Mouse (Mus musculus): Measurements from ENCODE around the gene Pdzd7. TPM values are rescaled to one million over a fixed set of nuclear protein-coding genes. Genes with fewer than 3 reads are reported as not detected.
A peak's percentile ranks its signal among the peaks of the same experiment; 100 is the strongest.

Gene Pdzd7
- polyA plus RNA-seq, 1 experiment from 2014 or later: 0.40 TPM

DNA sequence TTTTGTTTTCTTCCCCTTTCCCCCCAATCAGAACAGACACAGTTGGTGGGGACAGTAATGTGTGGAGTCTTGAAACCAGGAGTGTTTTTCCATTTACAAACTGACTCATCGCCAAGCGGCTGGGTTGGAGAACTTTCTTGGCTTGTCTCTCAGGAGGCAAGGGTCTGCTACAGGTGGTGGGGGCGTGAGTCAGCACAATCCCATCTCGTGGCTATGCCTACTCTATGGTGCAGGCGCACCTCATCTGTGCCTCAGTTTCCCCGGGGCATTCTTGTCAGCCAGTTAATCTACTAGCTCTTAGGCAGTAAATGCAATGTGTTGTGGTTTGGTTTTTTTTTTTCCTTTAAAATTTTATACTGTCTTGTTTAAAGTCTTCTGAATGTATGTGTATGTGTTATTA, 62.2 kb downstream of the Pdzd7 start:
- Histone ChIP-seq H3K4me3 (replicated peaks) (no peak overlapping the region), H3K9me3 (no peaks in the 10 kb centered on the region), H3K36me3 (peaks cover 17% of the 10 kb centered on the region), H3K4me1 (replicated peaks) (peaks cover 8% of the 10 kb centered on the region), H3K9ac (no peak overlapping the region), H3K27ac (peak overlapping the region; percentile 64; the same call in 1 of the 2 replicates), H3K27me3 (replicated peaks) (no peaks in the 10 kb centered on the region), H3K4me2 (replicated peaks) (no peak overlapping the region)
- 84% methylated on average over 6 of the region's 6 CpGs for WGBS
- no peak for ATAC-seq

- peaks cover 8% of the 10 kb centered on the region for H3K4me1 ChIP-seq (replicated peaks)
- peak overlapping the region; percentile 28; the same call in 1 of the 2 replicates for H3K4me2 ChIP-seq (replicated peaks)
- no peak overlapping the region for H3K4me3 ChIP-seq (replicated peaks)
- no peaks in the 10 kb centered on the region for H3K27me3 ChIP-seq (replicated peaks)
- H3K9me3 ChIP-seq: no peaks in the 10 kb centered on the region
- H3K36me3 ChIP-seq: peaks cover 21% of the 10 kb centered on the region
- H3K9ac ChIP-seq: no peak overlapping the region
- peak overlapping the region; percentile 66 for H3K27ac ChIP-seq
- 48% methylated on average over 7 of the region's 7 CpGs for WGBS
- no peak for ATAC-seq
Observed at GRCm38 (mm10) chr19:44982477-44983115, 62.9 kb downstream of the Pdzd7 start.

DNA sequence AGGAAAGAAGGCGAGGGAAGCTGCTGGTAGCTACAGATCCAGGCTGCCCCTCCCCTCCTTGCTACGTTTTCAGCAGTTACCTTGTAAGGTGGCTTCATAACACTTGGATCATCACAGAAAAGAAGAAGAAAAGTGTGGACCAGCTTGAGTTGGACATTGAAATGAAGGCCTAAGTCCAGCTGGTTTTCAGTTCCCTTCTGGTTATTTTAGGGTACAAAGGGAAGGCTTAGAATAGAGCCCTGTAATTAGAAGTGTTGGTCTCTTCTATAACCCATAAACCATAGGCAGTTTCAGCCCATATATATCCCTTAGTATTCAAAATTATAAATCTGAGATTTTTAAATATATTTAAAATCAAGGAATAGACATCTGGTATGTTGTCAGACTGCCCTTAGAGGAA, 64.7 kb downstream of the Pdzd7 start:
- H3K4me1 ChIP-seq (replicated peaks): no peaks in the 10 kb centered on the region
- no peak overlapping the region for H3K9ac ChIP-seq
- H3K27ac ChIP-seq: no peak overlapping the region
- H3K27me3 ChIP-seq (replicated peaks): no peaks in the 10 kb centered on the region
- peaks cover 31% of the 10 kb centered on the region for H3K36me3 ChIP-seq
- WGBS: 81% methylated on average over 2 of the region's 2 CpGs
- no peak overlapping the region for H3K4me2 ChIP-seq (replicated peaks)
- H3K9me3 ChIP-seq: no peaks in the 10 kb centered on the region
- ATAC-seq: no peak
- H3K4me3 ChIP-seq (replicated peaks): no peak overlapping the region

DNA sequence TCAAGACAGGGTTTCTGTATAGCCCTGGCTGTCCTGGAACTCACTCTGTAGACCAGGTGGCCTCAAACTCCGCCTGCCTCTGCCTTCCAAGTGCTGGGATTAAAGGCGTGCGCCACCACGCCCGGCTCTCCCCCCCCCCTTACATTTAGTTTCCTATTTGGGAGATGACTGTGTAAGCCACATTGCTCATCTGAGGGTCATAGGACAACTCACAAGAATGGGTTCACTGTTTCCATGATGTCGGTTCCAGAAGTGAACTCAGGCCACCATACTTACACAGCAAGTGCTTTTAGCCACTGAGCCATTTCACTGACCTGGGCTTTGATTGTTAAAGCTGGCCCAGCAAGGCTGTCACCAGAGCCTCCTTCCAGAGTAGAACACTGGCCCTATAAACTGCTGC, 68.4 kb downstream of the Pdzd7 start:
- Histone ChIP-seq H3K4me1 (replicated peaks) (no peaks in the 10 kb centered on the region), H3K4me3 (replicated peaks) (no peak overlapping the region), H3K27me3 (replicated peaks) (no peaks in the 10 kb centered on the region), H3K9me3 (no peaks in the 10 kb centered on the region), H3K9ac (no peak overlapping the region), H3K4me2 (replicated peaks) (no peak overlapping the region), H3K27ac (no peak overlapping the region), H3K36me3 (peaks cover 49% of the 10 kb centered on the region)
- 88% methylated on average over 6 of the region's 6 CpGs for WGBS
- ATAC-seq: no peak

Other genes starting within 250 kb of the Pdzd7 start
- 31.9 and 33.9 TPM in 2 replicates for gene Slf2, start 114.6 kb downstream of the Pdzd7 start, polyA plus RNA-seq (2015; fragmentation: Nextera tagmentation; extraction: Ambion mirVana)
- 13.7 and 16.2 TPM in 2 replicates for gene Sema4g, start 56.6 kb downstream of the Pdzd7 start, polyA plus RNA-seq (2015; fragmentation: Nextera tagmentation; extraction: Ambion mirVana)
- 20.5 and 22.5 TPM in 2 replicates for gene Twnk, start 40.1 kb downstream of the Pdzd7 start, polyA plus RNA-seq (2015; fragmentation: Nextera tagmentation; extraction: Ambion mirVana)
- 73.8 and 76.7 TPM in 2 replicates for gene Mrpl43, start 39.3 kb downstream of the Pdzd7 start, polyA plus RNA-seq (2015; fragmentation: Nextera tagmentation; extraction: Ambion mirVana)
- 56.9 and 63.2 TPM in 2 replicates for gene Lzts2, start 31.3 kb downstream of the Pdzd7 start, polyA plus RNA-seq (2015; fragmentation: Nextera tagmentation; extraction: Ambion mirVana)
- gene Sfxn3, start 1.8 kb upstream of the Pdzd7 start, polyA plus RNA-seq (2015; fragmentation: Nextera tagmentation; extraction: Ambion mirVana): 19.0 and 19.4 TPM in 2 replicates
- gene Kazald1, start 29.5 kb upstream of the Pdzd7 start, polyA plus RNA-seq (2015; fragmentation: Nextera tagmentation; extraction: Ambion mirVana): 1.5 and 1.8 TPM in 2 replicates
- 0.11 and 0.14 TPM in 2 replicates for gene Tlx1, start 105.0 kb upstream of the Pdzd7 start, polyA plus RNA-seq (2015; fragmentation: Nextera tagmentation; extraction: Ambion mirVana)
- gene Lbx1, start 190.1 kb upstream of the Pdzd7 start, polyA plus RNA-seq (2015; fragmentation: Nextera tagmentation; extraction: Ambion mirVana): 0.08 TPM in 1 of 2 replicates, not detected in the other